ENCODE assay signal across 24 mouse cellular contexts in the genomic region with DNA sequence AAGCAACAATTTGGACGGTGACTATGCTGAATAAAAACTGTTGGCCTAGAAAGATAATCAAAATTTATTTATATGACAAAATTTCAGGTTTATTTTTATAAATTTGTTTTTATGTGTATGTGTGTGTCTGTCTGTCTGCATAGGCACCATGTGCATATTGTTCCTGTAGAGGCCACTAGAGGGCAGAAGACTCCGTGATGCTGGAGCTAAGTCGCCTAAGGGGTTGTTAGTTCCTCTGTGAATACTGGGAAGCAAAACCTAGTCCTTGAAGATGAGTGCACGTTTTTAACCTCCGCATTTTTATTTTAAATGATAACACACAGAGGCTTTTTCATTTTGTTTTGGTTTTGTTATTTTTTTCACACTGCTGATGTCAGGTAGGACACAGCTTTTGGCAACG.
DNase-seq lines count a peak whose midpoint lies in the region; ATAC-seq and TF ChIP-seq lines count a peak whose summit lies in the region.
"Had no signal": no experiment of that assay in that cellular context is flagged by ENCODE, and none has a peak within 500 bp of the region (broad histone marks: within the 10 kb centered on the region; RNA-seq: fewer than 3 reads in every experiment).

No protein-coding gene starts in this region.

- H3K27me3 ChIP-seq in liver, embryonic 14.5 days (ENCODE audit: control insufficient read depth, insufficient read depth, low read length), result no peaks in the 10 kb centered on the region
- H3K27me3 ChIP-seq in liver, embryonic 12.5 days (replicated peaks), result no peaks in the 10 kb centered on the region
- no peaks in the 10 kb centered on the region for H3K27me3 ChIP-seq in ES-Bruce4 (ENCODE audit: control insufficient read depth, insufficient read depth, low read length, poor library complexity, severe bottlenecking)
- peaks cover 12% of the 10 kb centered on the region for H3K27me3 ChIP-seq in Patski
- no peaks in the 10 kb centered on the region for H3K27me3 ChIP-seq in hindbrain, postnatal 0 days (ENCODE audit: insufficient read depth, low read length)
- H3K27me3 ChIP-seq: embryonic facial prominence, embryonic 13.5 days; forebrain, embryonic 12.5 days; hindbrain, embryonic 12.5 days had no signal

- no peaks in the 10 kb centered on the region for H3K36me3 ChIP-seq in liver, embryonic 14.5 days (replicated peaks; ENCODE audit: control insufficient read depth, insufficient read depth, low read depth)
- no peaks in the 10 kb centered on the region for H3K36me3 ChIP-seq in liver, embryonic 12.5 days
- no peaks in the 10 kb centered on the region for H3K36me3 ChIP-seq in ES-Bruce4 (ENCODE audit: control insufficient read depth, insufficient read depth, low read length, poor library complexity, severe bottlenecking)
- no peaks in the 10 kb centered on the region for H3K36me3 ChIP-seq in hindbrain, postnatal 0 days (ENCODE audit: insufficient read depth, low read length)
- H3K36me3 ChIP-seq: embryonic facial prominence, embryonic 13.5 days; forebrain, embryonic 12.5 days; heart, embryonic 10.5 days; hindbrain, embryonic 12.5 days had no signal

- no peak for DNase-seq in liver, embryonic 14.5 days (ENCODE audit: low read depth in 3 of 3, low spot score in 3 of 3)
- DNase-seq in 416B (ENCODE audit: low read depth) (peak; percentile 0), Patski (ENCODE audit: low read depth, low spot score) (no peak)
- DNase-seq in cerebellum, postnatal 25 days, result no peak
- DNase-seq in layer of hippocampus, postnatal 36 days, result no peak
- no peak for DNase-seq in hindbrain, postnatal 0 days (ENCODE audit: low spot score)
- DNase-seq: adrenal gland, postnatal 10 days; B cell, adult 2 months; cerebellum, adult 11 months; cerebellum, adult 9-10 months; cerebellum, postnatal 36 days; gastrocnemius, postnatal 10 days; heart, adult 18-20 months; heart, postnatal 10 days; heart, postnatal 4 days had no signal

- H3K4me3 ChIP-seq in liver, embryonic 14.5 days (ENCODE audit: insufficient read depth in 1 of 2, low read depth in 2 of 2, low read length in 2 of 2), result no peak overlapping the region
- H3K4me3 ChIP-seq in liver, embryonic 12.5 days, result no peak overlapping the region
- no peak overlapping the region for H3K4me3 ChIP-seq in ES-Bruce4 (ENCODE audit: low read depth, low read length)
- H3K4me3 ChIP-seq in hindbrain, postnatal 0 days (ENCODE audit: low read length), result no peak overlapping the region
- H3K4me3 ChIP-seq: embryonic facial prominence, embryonic 13.5 days; forebrain, embryonic 12.5 days; heart, embryonic 10.5 days; hindbrain, embryonic 12.5 days had no signal

- no peaks in the 10 kb centered on the region for H3K4me1 ChIP-seq in liver, embryonic 14.5 days (replicated peaks; ENCODE audit: control insufficient read depth in 2 of 2, insufficient read depth in 2 of 2, low read length in 1 of 2)
- no peaks in the 10 kb centered on the region for H3K4me1 ChIP-seq in liver, embryonic 12.5 days
- H3K4me1 ChIP-seq in ES-Bruce4 (ENCODE audit: control insufficient read depth, insufficient read depth, low read length), result no peaks in the 10 kb centered on the region
- H3K4me1 ChIP-seq in hindbrain, postnatal 0 days (ENCODE audit: insufficient read depth, low read length), result no peaks in the 10 kb centered on the region
- H3K4me1 ChIP-seq: embryonic facial prominence, embryonic 13.5 days; forebrain, embryonic 12.5 days; heart, embryonic 10.5 days; hindbrain, embryonic 12.5 days had no signal

- H3K27ac ChIP-seq in liver, embryonic 14.5 days, result no peak overlapping the region
- H3K27ac ChIP-seq in liver, embryonic 12.5 days, result no peak overlapping the region
- H3K27ac ChIP-seq in ES-Bruce4 (ENCODE audit: insufficient read depth, low read length), result no peak overlapping the region
- H3K27ac ChIP-seq in hindbrain, postnatal 0 days, result no peak overlapping the region
- H3K27ac ChIP-seq: embryonic facial prominence, embryonic 13.5 days; forebrain, embryonic 12.5 days; heart, embryonic 10.5 days; hindbrain, embryonic 12.5 days had no signal

- TF ChIP-seq CTCF in liver, embryonic 14.5 days (IDR thresholded peaks at IDR 0.05; ENCODE audit: low read depth), result 0 out of 2 replicates have a peak, but pooled peaks have one; percentile 15
- peak; percentile 1 for TF ChIP-seq CTCF in ES-Bruce4 (IDR thresholded peaks at IDR 0.05; ENCODE audit: low read depth, low read length)
- TF ChIP-seq CTCF in Patski (IDR thresholded peaks at IDR 0.05), result peak; percentile 37
- no peak for TF ChIP-seq CTCF in hindbrain, postnatal 0 days (IDR thresholded peaks at IDR 0.05; ENCODE audit: low read depth)

- no peak for ATAC-seq in liver, embryonic 14.5 days (ENCODE audit: insufficient read depth)
- ATAC-seq in liver, embryonic 12.5 days, result no peak
- ATAC-seq in Patski, result no peak
- ATAC-seq in hindbrain, postnatal 0 days, result no peak
- ATAC-seq: CD4-positive, CD25-positive, alpha-beta regulatory T cell, adult 4 months; forebrain, embryonic 16.5 days; hindbrain, embryonic 16.5 days had no signal

- in situ Hi-C loops in Patski (cut with MboI; ENCODE audit: low pct_unique_long_range_greater_than_20kb), result no loop called here

- TF ChIP-seq EP300 in liver, embryonic 14.5 days (IDR thresholded peaks at IDR 0.05; ENCODE audit: low read depth), result no peak
- no peak for TF ChIP-seq EP300 in ES-Bruce4 (IDR thresholded peaks at IDR 0.05; ENCODE audit: insufficient read depth, low read depth, low read length)

- no peak overlapping the region for H3K4me2 ChIP-seq in liver, embryonic 14.5 days (ENCODE audit: low read depth)
- no peak overlapping the region for H3K4me2 ChIP-seq in liver, embryonic 12.5 days
- no peak overlapping the region for H3K4me2 ChIP-seq in hindbrain, postnatal 0 days (ENCODE audit: low read depth, low read length)
- H3K4me2 ChIP-seq: embryonic facial prominence, embryonic 13.5 days; forebrain, embryonic 12.5 days; hindbrain, embryonic 12.5 days had no signal

- H3K9me3 ChIP-seq in liver, embryonic 14.5 days (ENCODE audit: control insufficient read depth, low read length), result no peaks in the 10 kb centered on the region
- H3K9me3 ChIP-seq in liver, embryonic 12.5 days (replicated peaks), result no peaks in the 10 kb centered on the region
- no peaks in the 10 kb centered on the region for H3K9me3 ChIP-seq in ES-Bruce4 (replicated peaks; ENCODE audit: control insufficient read depth, insufficient read depth, low read length, poor library complexity, severe bottlenecking)
- H3K9me3 ChIP-seq in hindbrain, postnatal 0 days (ENCODE audit: low read length), result no peaks in the 10 kb centered on the region
- H3K9me3 ChIP-seq: embryonic facial prominence, embryonic 13.5 days; forebrain, embryonic 12.5 days; heart, embryonic 10.5 days; hindbrain, embryonic 12.5 days had no signal

- H3K9ac ChIP-seq in liver, embryonic 14.5 days (replicated peaks), result no peak overlapping the region
- no peak overlapping the region for H3K9ac ChIP-seq in liver, embryonic 12.5 days
- H3K9ac ChIP-seq in ES-Bruce4 (ENCODE audit: low read depth, poor library complexity, severe bottlenecking), result no peak overlapping the region
- H3K9ac ChIP-seq in hindbrain, postnatal 0 days (replicated peaks; ENCODE audit: low read length), result no peak overlapping the region
- H3K9ac ChIP-seq: embryonic facial prominence, embryonic 13.5 days; forebrain, embryonic 12.5 days; hindbrain, embryonic 12.5 days had no signal

- POLR2A ChIA-PET in Patski (lab: Charles Lee), result no interaction called here

- 54% methylated on average over 6 of the region's 6 CpGs for WGBS in liver, embryonic 14.5 days (ENCODE audit: insufficient replicate concordance)
- WGBS in liver, embryonic 12.5 days (ENCODE audit: insufficient replicate concordance), result 58% methylated on average over 6 of the region's 6 CpGs
- WGBS in hindbrain, postnatal 0 days, result 74% methylated on average over 6 of the region's 6 CpGs

- CTCF ChIA-PET in Patski (lab: Charles Lee), result no interaction called here

- TF ChIP-seq POLR2A in ES-Bruce4 (IDR thresholded peaks at IDR 0.05; ENCODE audit: insufficient read depth, low read length), result no peak
